Mouse (Mus musculus) forebrain, embryonic 12.5 days (tissue): Measurements from ENCODE around the gene D930020B18Rik. TPM values are rescaled to one million over a fixed set of nuclear protein-coding genes. Genes with fewer than 3 reads are reported as not detected.

ENCODE experiments used
- ATAC-seq: fragments of 200-750 bp; cut with Nextera tagmentation; 2 replicates; pipeline ENCODE4 v1.8.0; 2017; ENCODE audit warnings: moderate TSS enrichment; ENCODE audit not compliant: low FRiP score
- H3K27ac ChIP-seq: fragments of 300-500 bp; sonication (generic); 2 replicates; pipeline ENCODE4 v1.5.1; 2016; ENCODE audit warnings: mild to moderate bottlenecking
- H3K27me3 ChIP-seq: fragments of 300-500 bp; sonication (generic); 2 replicates; pipeline ENCODE4 v1.6.1; 2016; ENCODE audit warnings: mild to moderate bottlenecking
- H3K36me3 ChIP-seq: fragments of 300-500 bp; sonication (generic); replicated peaks from 2 replicates; pipeline ENCODE4 v1.6.1; 2016; ENCODE audit warnings: mild to moderate bottlenecking
- H3K4me1 ChIP-seq: fragments of 300-500 bp; sonication (generic); 2 replicates; pipeline ENCODE4 v1.6.1; 2016
- H3K4me2 ChIP-seq: fragments of 300-500 bp; sonication (generic); 2 replicates; pipeline ENCODE4 v1.6.1; 2016; ENCODE audit warnings: mild to moderate bottlenecking, moderate library complexity
- H3K4me3 ChIP-seq: fragments of 300-500 bp; sonication (generic); replicated peaks from 2 replicates; pipeline ENCODE4 v1.5.1; 2016; ENCODE audit warnings: mild to moderate bottlenecking
- H3K9ac ChIP-seq: fragments of 300-500 bp; sonication (generic); 2 replicates; pipeline ENCODE4 v1.6.1; 2016; ENCODE audit warnings: mild to moderate bottlenecking
- H3K9me3 ChIP-seq: fragments of 300-500 bp; sonication (generic); 2 replicates; pipeline ENCODE4 v1.6.1; 2016
- WGBS: fragments of 180-500 bp; shearing (Covaris S2); methylation state at CpG from one replicate; pipeline ENCODE4 v1.1.7; 2016; 5-methylcytosine and 5-hydroxymethylcytosine counted together
- polyA plus RNA-seq: library from polyadenylated mRNA; unstranded; fragments of >200 nt; fragmentation: Nextera tagmentation; extraction: Ambion mirVana; gene quantifications from 2 replicates; pipeline ENCODE4 v1.2.1, GENCODE M21; 2016

The D930020B18Rik gene
- polyA plus RNA-seq, 1 experiment from 2014 or later = 0.63 TPM

DNA sequence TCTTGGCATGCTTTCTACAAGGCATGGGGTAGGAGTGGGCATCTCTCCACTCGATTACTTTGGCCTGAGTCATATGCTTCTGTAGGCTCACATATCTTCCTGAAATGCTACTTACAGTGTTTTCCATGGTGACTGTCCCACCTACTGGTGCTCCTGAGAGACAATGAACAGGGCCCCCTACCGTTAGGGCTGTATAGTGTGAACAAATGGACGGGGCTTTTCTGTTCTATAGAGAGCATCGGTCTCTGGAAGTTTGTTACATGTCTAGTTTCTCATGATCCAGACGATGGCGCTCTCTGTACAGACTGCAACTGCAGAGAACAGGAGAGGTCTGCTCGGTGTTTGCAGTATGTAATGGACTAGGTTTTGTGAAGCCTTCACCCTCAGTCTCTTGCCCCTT, 46.1 kb downstream of the D930020B18Rik start:
- Histone ChIP-seq H3K4me1 (0 out of 2 replicates have a peak, but pooled peaks cover 3% of the 10 kb centered on the region), H3K36me3 (no peaks in the 10 kb centered on the region), H3K27me3 (no peaks in the 10 kb centered on the region), H3K9me3 (no peaks in the 10 kb centered on the region), H3K9ac (no peak overlapping the region), H3K4me2 (no peak overlapping the region), H3K27ac (no peak overlapping the region), H3K4me3 (no peak overlapping the region)
- ATAC-seq = no peak
- whole genome bisulfite sequencing = 79% methylated on average over 7 of the region's 7 CpGs

DNA sequence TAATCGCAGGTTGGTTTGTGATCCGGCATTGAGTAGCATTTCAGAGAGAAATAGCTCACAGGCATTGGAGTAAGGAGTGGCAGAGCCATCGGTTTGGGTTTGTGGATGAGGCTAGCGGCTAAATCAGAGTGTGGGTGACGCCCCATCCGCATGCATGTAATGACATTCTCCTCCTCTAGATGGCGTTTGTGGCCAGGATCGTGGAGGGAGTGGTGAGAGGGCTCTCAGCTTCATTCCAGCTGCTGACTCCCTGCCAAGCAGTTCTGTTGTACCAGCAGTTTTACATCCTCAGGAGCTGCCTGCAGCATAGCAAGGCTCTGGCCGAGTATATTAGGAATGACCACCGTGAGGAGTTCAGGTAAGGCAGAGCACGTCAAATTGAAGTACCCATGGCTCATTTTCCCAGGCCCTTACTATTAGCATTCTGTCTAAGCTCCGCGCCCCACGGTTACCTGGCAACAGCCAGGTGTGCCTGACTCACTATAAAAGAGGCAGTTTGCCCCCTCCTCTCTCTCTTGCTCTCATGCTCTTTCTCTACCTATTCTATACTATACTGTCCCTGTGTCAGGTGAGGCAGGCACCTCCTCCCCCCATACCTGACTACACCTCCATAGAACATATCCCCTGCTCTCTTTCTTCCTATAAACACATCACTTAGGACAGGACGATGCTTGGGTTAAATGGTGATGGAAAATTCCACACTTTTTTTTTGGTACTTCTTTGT, 48.4 kb downstream of the D930020B18Rik start:
- Histone ChIP-seq H3K9ac (no peak overlapping the region), H3K4me1 (0 out of 2 replicates have a peak, but pooled peaks cover 3% of the 10 kb centered on the region), H3K36me3 (no peaks in the 10 kb centered on the region), H3K4me2 (no peak overlapping the region), H3K27ac (no peak overlapping the region), H3K4me3 (no peak overlapping the region), H3K27me3 (no peaks in the 10 kb centered on the region), H3K9me3 (no peaks in the 10 kb centered on the region)
- WGBS = 23% methylated on average over 15 of the region's 15 CpGs
- peak; percentile 74; the same call in 1 of the 2 replicates for ATAC-seq

DNA sequence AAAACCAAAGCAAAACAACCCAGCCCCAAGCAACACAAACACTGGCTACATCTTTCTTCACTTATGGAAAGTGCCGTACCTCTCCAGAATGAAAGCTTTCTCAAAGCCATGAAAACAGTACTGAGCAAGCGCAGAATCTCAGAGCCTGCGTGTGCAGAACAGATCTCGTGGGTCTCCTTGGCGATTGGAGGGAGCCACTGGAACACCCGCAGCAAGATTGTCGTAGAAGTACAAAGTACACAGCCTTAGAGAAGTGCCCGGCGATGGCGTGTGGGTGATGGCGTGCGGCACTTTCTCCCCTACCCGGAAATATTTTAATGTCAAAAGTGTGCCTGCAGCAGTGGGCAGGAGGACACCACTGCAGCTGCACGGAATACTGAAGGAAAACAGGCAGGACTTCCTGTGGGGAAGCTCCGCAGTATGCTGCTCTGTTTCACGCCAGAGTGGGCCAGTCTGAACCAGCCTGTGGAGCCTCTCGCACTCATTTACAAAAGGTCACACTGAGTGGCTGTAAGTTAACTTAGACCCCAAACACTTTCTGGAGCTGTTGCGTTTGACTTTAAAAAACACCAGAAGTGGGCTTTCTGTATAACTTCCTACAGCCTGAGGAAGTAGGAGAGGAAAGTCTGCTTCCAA, 51.7 kb downstream of the D930020B18Rik start:
- Histone ChIP-seq H3K36me3 (no peaks in the 10 kb centered on the region), H3K4me3 (no peak overlapping the region), H3K4me2 (no peak overlapping the region), H3K27me3 (no peaks in the 10 kb centered on the region), H3K9me3 (0 out of 2 replicates have a peak, but pooled peaks cover 3% of the 10 kb centered on the region), H3K4me1 (0 out of 2 replicates have a peak, but pooled peaks cover 3% of the 10 kb centered on the region), H3K9ac (no peak overlapping the region), H3K27ac (no peak overlapping the region)
- 58% methylated on average over 18 of the region's 18 CpGs for WGBS
- no peak for ATAC-seq

DNA sequence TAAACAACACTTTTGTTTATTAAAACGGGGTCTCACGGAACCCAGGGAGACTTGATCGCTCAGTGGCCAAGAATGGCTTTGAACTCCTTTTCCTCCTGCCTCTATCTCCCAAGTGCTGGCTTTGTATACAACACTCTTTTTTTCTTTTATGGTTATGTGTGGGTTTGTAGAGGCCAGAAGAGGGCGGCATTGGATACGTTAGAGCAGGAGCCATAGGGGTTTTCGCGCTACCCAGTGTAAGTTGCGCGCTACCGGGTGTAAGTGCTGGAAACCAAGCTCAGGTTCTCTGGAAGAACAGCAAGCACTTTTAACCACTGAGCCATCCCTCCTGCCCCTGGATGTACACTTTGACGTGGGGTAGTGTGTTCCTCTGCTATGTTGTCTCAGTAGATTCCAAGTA, 53.2 kb downstream of the D930020B18Rik start:
- H3K4me1 ChIP-seq = 0 out of 2 replicates have a peak, but pooled peaks cover 3% of the 10 kb centered on the region
- no peak overlapping the region for H3K4me3 ChIP-seq
- no peaks in the 10 kb centered on the region for H3K36me3 ChIP-seq
- no peaks in the 10 kb centered on the region for H3K27me3 ChIP-seq
- H3K9me3 ChIP-seq = 0 out of 2 replicates have a peak, but pooled peaks cover 3% of the 10 kb centered on the region
- H3K4me2 ChIP-seq = no peak overlapping the region
- H3K27ac ChIP-seq = no peak overlapping the region
- H3K9ac ChIP-seq = no peak overlapping the region
- WGBS = 91% methylated on average over 11 of the region's 11 CpGs
- ATAC-seq = no peak

DNA sequence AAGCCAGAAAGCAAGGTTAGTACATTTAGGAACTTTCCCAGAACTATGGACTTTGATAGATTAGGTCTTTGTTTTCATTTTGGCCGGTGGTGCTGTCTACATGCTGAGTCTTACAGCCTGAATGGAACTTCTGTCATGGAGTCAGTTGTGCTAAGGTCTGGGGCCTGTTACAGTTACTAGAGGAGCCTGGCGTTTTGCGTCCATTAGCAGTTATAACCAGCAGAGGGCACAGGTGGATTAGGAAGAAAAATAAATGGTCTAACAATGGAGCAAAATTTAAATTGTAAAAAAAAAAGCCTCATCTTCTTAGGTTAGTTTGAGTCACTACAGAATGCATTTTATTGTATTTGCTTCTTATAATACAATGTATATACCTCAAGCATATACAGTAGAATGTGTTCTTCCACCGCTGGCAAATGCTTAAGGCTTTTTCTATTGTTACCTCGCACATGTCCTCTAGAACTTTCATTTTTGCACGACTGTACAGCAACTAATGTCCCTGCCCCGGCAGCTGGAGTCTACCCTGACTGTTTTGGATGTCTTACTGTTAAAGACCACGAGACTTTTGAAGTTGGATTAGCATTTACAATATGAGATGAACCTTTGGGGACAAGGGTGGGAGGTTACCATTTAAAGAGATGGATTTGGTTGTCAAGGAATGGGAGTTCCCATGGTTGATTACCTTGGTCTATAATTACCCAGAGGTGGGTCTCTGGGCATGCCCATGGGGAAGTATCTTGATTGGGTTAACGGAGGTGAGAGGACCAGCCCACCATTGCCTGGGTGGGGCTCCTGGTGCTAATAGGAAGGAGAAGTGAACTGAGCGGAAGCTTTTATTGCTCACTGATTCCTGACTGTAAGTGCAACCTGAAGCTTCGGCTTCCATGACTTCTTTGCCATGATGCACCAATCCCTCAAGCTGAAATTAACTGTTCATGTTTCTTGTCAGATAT, 60.2 kb downstream of the D930020B18Rik start:
- H3K27me3 ChIP-seq = no peaks in the 10 kb centered on the region
- H3K4me3 ChIP-seq = no peak overlapping the region
- no peak overlapping the region for H3K4me2 ChIP-seq
- WGBS = 66% methylated on average over 11 of the region's 11 CpGs
- no peaks in the 10 kb centered on the region for H3K36me3 ChIP-seq
- no peaks in the 10 kb centered on the region for H3K4me1 ChIP-seq
- no peak overlapping the region for H3K9ac ChIP-seq
- ATAC-seq = no peak
- 0 out of 2 replicates have a peak, but pooled peaks cover 3% of the 10 kb centered on the region for H3K9me3 ChIP-seq
- H3K27ac ChIP-seq = no peak overlapping the region

DNA sequence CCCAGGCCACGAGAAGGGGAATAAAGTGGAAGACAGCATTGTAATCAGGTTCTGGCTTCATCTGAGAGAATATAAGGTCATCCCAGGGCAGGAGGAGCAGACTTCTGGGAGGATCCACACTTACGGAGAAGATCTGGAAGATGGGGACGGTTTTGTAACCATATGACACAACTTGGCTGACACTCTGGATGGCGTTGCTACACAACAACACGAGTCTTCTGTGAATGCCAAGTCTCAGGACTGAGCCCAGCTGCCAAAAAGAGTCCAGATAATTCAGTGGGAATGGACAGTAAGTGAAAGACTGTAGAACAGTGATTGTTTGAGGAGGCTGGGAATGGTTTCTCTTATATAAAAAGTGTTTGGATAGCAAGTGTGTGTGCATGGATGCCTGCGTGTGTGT, 62.2 kb downstream of the D930020B18Rik start:
- Histone ChIP-seq H3K4me1 (no peaks in the 10 kb centered on the region), H3K9me3 (no peaks in the 10 kb centered on the region), H3K27ac (no peak overlapping the region), H3K27me3 (no peaks in the 10 kb centered on the region), H3K36me3 (no peaks in the 10 kb centered on the region), H3K4me3 (no peak overlapping the region), H3K4me2 (no peak overlapping the region), H3K9ac (no peak overlapping the region)
- ATAC-seq = no peak
- WGBS = 85% methylated on average over 6 of the region's 6 CpGs

DNA sequence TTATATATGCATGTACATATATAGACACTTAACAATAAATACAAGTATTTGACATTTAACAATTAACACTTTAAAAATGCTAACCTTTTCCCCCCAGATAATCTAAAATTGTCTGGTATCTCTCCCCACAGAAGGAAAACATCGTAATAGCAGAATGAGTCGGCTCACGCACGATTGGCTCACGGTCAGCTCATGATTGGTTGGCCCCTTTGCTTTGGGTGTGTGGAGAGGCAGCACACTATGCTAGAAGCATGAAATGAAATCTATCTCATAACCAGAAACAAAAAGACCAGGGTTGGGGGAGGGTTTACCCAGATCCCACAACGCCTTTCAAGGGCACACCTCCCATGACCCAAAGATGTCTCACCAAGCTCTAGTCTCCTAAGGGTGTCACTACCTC, 63.5 kb downstream of the D930020B18Rik start:
- 92% methylated on average over 6 of the region's 6 CpGs for WGBS
- Histone ChIP-seq H3K4me3 (no peak overlapping the region), H3K27me3 (no peaks in the 10 kb centered on the region), H3K27ac (no peak overlapping the region), H3K36me3 (no peaks in the 10 kb centered on the region), H3K9me3 (no peaks in the 10 kb centered on the region), H3K4me2 (no peak overlapping the region), H3K4me1 (no peaks in the 10 kb centered on the region), H3K9ac (no peak overlapping the region)
- no peak for ATAC-seq

DNA sequence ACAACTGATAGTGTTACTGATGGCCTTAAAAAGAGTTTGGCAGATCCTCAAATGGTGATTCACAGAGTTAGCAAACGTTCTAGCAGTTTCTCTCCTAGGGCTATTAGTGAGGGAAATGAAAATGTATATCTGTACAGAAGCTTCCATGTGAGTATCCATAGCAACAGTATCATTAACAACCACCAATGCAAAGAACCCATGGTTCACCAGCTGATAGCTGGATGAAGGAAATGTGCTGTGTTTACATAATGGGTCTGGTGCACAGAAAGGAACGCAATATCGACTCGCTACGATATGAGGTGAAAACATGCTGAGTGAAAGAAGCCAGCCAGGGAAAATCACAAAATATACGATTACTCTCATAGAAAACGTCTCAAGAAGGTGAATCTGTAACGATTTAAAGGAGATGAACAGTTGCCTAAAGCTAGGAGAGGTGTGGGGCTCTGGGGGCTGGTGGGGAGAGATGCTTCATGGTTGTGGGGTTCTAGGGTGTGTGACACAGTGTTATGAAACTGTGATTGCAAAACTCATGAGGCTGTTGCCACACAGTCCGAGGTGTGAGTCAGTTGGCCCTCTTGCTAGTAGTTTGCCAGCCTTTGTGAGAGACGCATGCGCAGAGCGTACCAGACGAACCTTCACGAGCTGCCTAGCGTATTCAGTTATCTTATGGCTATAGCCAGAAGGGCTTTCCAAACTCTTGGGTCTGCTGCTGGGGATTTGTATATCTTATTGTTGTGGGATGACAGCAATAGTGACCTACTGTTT, 64.2 kb downstream of the D930020B18Rik start:
- Histone ChIP-seq H3K4me2 (no peak overlapping the region), H3K27ac (no peak overlapping the region), H3K9ac (no peak overlapping the region), H3K36me3 (no peaks in the 10 kb centered on the region), H3K4me1 (no peaks in the 10 kb centered on the region), H3K27me3 (no peaks in the 10 kb centered on the region), H3K9me3 (no peaks in the 10 kb centered on the region), H3K4me3 (no peak overlapping the region)
- WGBS = 88% methylated on average over 15 of the region's 15 CpGs
- no peak for ATAC-seq

DNA sequence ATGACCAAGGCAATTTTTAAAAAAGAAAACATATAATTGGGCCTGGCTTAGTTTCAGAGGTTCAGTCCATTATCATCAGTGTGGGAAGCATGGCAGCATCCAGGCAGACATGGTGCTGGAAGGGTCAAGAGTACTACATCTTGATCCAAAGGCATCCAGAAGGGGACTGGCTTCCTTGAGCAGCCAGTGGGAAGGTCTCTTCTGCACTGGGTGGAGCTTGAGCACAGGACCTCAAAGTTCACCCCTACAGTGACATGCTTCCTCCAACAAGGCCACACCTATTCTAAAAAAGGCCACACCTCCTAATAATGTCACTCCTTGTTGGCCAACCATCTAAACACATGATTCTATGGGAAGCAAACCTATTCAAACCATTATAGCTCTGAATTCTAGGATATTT, 75.5 kb downstream of the D930020B18Rik start:
- ATAC-seq = no peak
- no peaks in the 10 kb centered on the region for H3K36me3 ChIP-seq
- H3K27ac ChIP-seq = no peak overlapping the region
- H3K9ac ChIP-seq = no peak overlapping the region
- H3K27me3 ChIP-seq = no peaks in the 10 kb centered on the region
- H3K4me2 ChIP-seq = no peak overlapping the region
- H3K4me1 ChIP-seq = no peaks in the 10 kb centered on the region
- H3K9me3 ChIP-seq = peaks cover 12% of the 10 kb centered on the region; the same call in 1 of the 2 replicates
- H3K4me3 ChIP-seq = no peak overlapping the region

DNA sequence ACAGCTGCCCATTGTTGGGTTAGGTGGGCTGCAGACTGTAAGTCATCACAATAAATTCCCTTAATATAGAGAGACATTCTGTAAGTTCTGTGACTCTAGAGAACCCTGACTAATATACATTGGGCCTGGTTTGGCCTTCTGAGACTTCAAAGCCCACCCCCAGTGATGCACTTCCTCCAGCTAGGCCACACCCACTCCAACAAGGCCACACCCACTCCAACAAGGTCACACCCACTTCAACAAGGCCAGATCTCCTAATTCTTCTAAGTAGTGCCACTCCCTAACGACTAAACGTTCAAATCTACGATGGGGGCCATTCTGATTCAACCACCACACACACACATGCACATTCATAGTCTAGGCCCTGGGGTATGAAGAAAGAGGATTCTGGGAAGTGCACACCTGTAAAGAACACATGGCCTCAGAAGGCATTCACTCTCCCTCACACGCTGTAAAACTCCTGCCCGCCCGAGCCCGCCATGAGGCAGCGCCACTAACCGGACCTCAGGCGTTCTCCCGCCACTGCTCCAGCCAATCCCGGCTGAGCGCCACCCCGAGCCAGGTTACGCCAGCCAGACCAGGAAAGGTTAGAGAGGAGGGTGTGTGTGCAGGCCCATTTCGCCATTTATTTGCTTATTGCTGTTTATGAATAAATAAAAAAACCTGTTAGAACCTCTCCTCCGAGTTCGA, 77.7 kb downstream of the D930020B18Rik start:
- Histone ChIP-seq H3K4me1 (no peaks in the 10 kb centered on the region), H3K9me3 (peaks cover 17% of the 10 kb centered on the region; the same call in 1 of the 2 replicates), H3K27me3 (no peaks in the 10 kb centered on the region), H3K9ac (no peak overlapping the region), H3K4me3 (no peak overlapping the region), H3K27ac (no peak overlapping the region), H3K4me2 (no peak overlapping the region), H3K36me3 (no peaks in the 10 kb centered on the region)
- 90% methylated on average over 18 of the region's 18 CpGs for WGBS
- no peak for ATAC-seq

DNA sequence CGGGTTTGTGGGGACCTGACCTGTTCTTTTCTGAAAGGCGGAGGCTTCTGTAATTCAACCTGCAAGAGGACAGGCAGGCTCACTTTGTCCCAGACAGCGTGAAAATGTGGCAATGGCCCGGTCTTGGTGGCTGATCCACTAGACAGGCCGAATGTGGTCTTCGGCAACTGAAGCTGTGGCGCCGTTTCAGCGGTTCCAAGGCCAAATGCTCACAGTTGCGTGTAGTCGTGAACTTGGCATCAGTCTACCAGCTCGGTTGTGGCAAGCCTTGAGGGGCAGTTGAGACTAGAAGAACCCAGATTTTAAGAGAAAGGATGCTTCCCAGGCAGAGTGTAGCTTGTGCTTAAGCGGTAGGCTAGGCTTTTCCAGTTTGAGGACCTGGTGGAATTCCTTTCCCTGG, 79.3 kb downstream of the D930020B18Rik start:
- no peak overlapping the region for H3K4me2 ChIP-seq
- WGBS = 91% methylated on average over 13 of the region's 13 CpGs
- H3K4me1 ChIP-seq = no peaks in the 10 kb centered on the region
- no peaks in the 10 kb centered on the region for H3K36me3 ChIP-seq
- H3K9me3 ChIP-seq = peaks cover 17% of the 10 kb centered on the region; the same call in 1 of the 2 replicates
- ATAC-seq = no peak
- H3K27ac ChIP-seq = no peak overlapping the region
- H3K9ac ChIP-seq = no peak overlapping the region
- no peak overlapping the region for H3K4me3 ChIP-seq
- H3K27me3 ChIP-seq = no peaks in the 10 kb centered on the region
